ENCODE assay signal across 9 mouse cellular contexts in the genomic region with DNA sequence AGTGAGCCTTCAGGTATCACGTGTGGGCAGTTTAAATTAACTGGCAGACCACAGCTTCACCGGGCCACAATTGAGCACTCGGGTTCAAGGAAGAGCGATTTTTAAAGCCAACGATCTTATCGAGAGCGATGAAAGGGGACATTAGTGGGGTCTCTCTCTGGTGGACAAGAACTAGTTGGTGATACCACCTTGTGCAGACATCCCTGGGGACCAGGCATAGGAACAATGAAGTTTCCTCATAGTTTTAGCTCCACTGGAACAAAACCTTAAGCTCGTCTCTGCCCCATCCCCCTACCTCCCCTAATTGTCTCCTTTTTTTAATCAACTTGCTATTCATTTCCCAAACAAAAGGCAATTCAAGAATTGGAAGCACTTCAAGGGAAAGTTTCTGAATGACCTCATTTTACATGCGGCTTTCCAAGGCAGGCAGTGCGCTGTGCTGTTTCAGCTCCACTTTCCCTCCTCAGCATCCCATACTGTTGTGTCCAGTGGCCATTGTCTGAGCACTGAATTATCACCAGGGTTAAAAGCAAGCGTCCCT.
DNase-seq lines count a peak whose midpoint lies in the region; ATAC-seq and TF ChIP-seq lines count a peak whose summit lies in the region.
"Had no signal": no experiment of that assay in that cellular context is flagged by ENCODE, and none has a peak within 500 bp of the region (broad histone marks: within the 10 kb centered on the region; RNA-seq: fewer than 3 reads in every experiment).

No protein-coding gene starts in this region.

- H3K27me3 ChIP-seq in embryonic facial prominence, embryonic 10.5 days (replicated peaks; ENCODE audit: low read depth, poor library complexity, severe bottlenecking), result peaks cover 54% of the 10 kb centered on the region
- no peaks in the 10 kb centered on the region for H3K27me3 ChIP-seq in hindbrain, embryonic 15.5 days

- DNase-seq in right cerebral cortex, postnatal 10 days (ENCODE audit: low spot score in 2 of 2), result peak; percentile 40 to 60
- DNase-seq in right cerebral cortex, postnatal 25 days, result no peak
- no peak for DNase-seq in embryonic facial prominence, embryonic 10.5 days (ENCODE audit: low spot score)
- DNase-seq in urinary bladder, postnatal 25 days (ENCODE audit: low spot score), result no peak
- no peak for DNase-seq in urinary bladder, adult 2 months (ENCODE audit: low spot score)
- no peak for DNase-seq in adrenal gland, adult 18-20 months (ENCODE audit: low spot score in 2 of 2)
- DNase-seq: heart, postnatal 10 days had no signal

- 12% methylated on average over 11 of the region's 11 CpGs for WGBS in embryonic facial prominence, embryonic 10.5 days
- WGBS in hindbrain, embryonic 15.5 days, result 12% methylated on average over 11 of the region's 11 CpGs
- WGBS in olfactory bulb, adult 2 months, result 2% methylated on average over 11 of the region's 11 CpGs

- peak overlapping the region; percentile 45 for H3K4me2 ChIP-seq in hindbrain, embryonic 15.5 days

- H3K9ac ChIP-seq in hindbrain, embryonic 15.5 days, result peak overlapping the region; percentile 14; the same call in 1 of the 2 replicates

- TF ChIP-seq POLR2A in olfactory bulb, adult 2 months (IDR thresholded peaks at IDR 0.05; ENCODE audit: insufficient read depth, low read depth, low read length), result no peak

- no peak for TF ChIP-seq CTCF in olfactory bulb, adult 2 months (IDR thresholded peaks at IDR 0.05; ENCODE audit: insufficient read depth, low read depth, low read length)

- no peaks in the 10 kb centered on the region for H3K36me3 ChIP-seq in embryonic facial prominence, embryonic 10.5 days (replicated peaks)
- H3K36me3 ChIP-seq in hindbrain, embryonic 15.5 days, result no peaks in the 10 kb centered on the region

- peaks cover 25% of the 10 kb centered on the region for H3K4me1 ChIP-seq in embryonic facial prominence, embryonic 10.5 days
- H3K4me1 ChIP-seq in hindbrain, embryonic 15.5 days (replicated peaks), result peaks cover 44% of the 10 kb centered on the region
- H3K4me1 ChIP-seq in olfactory bulb, adult 2 months (ENCODE audit: control insufficient read depth, insufficient read depth, low read length), result peaks cover 8% of the 10 kb centered on the region

- H3K4me3 ChIP-seq in embryonic facial prominence, embryonic 10.5 days, result peak overlapping the region; percentile 28; the same call in 1 of the 2 replicates
- H3K4me3 ChIP-seq in hindbrain, embryonic 15.5 days, result peak overlapping the region; percentile 6; the same call in 1 of the 2 replicates
- H3K4me3 ChIP-seq in olfactory bulb, adult 2 months (ENCODE audit: insufficient read depth, low read depth, low read length), result peak overlapping the region; percentile 19; the same call in 1 of the 2 replicates

- no peaks in the 10 kb centered on the region for H3K9me3 ChIP-seq in embryonic facial prominence, embryonic 10.5 days
- no peaks in the 10 kb centered on the region for H3K9me3 ChIP-seq in hindbrain, embryonic 15.5 days

- no peak for ATAC-seq in hindbrain, embryonic 15.5 days (ENCODE audit: low FRiP score, low read depth)

- H3K27ac ChIP-seq in embryonic facial prominence, embryonic 10.5 days (replicated peaks), result peak overlapping the region; percentile 35
- H3K27ac ChIP-seq in hindbrain, embryonic 15.5 days (replicated peaks), result peak overlapping the region; percentile 70
- H3K27ac ChIP-seq in olfactory bulb, adult 2 months (ENCODE audit: insufficient read depth, low read depth, low read length), result peak overlapping the region; percentile 68

Comparison
In these comparisons a context has a peak if more than half of its experiments do, and no peak if none do; other contexts are left out.
1. DNase-seq: peak in right cerebral cortex, postnatal 10 days (2 of 2); none in right cerebral cortex, postnatal 25 days (single experiment), embryonic facial prominence, embryonic 10.5 days (single experiment), urinary bladder, postnatal 25 days (single experiment), urinary bladder, adult 2 months (single experiment) and adrenal gland, adult 18-20 months (0 of 2).
2. Peak in every context shown above with its lines, with median percentiles within 50 percentile points of each other: H3K27ac ChIP-seq and H3K4me3 ChIP-seq.